Mouse (Mus musculus) testis, adult 10 weeks (tissue): Measurements from ENCODE around the gene Mcu. TPM values are rescaled to one million over a fixed set of nuclear protein-coding genes. Genes with fewer than 3 reads are reported as not detected.

Experiments used
- polyA plus RNA-seq: library from polyadenylated mRNA; stranded (reverse); fragments of 350-450 nt; fragmentation: Illumina TruSeq; extraction: RNeasy Lipid Tissue Mini Kit (QIAGEN cat#74804); gene quantifications from one replicate; pipeline ENCODE4 v1.2.3, GENCODE M21; 2014; ENCODE audit warnings: low read depth, low replicate concordance

Mcu gene
- polyA plus RNA-seq, result 23.2 TPM

GRCm38 (mm10) chr10:59616522-59616921 is at the start of gene Mcu:
Mcu (minus strand) TSS chr10:59616692.

GRCm38 (mm10) chr10:59615981-59616520 is 441 bp downstream of the Mcu start, which contains the start of gene Gm10322:
Gm10322 (plus strand) TSS chr10:59616063.

GRCm38 (mm10) chr10:59441735-59442134 is 174.8 kb downstream of the Mcu start, which contains the start of gene Oit3:
Oit3 (minus strand) TSS chr10:59441778.

GRCm38 (mm10) chr10:59402899-59403792 is 213.3 kb downstream of the Mcu start, which contains the start of gene Pla2g12b:
Pla2g12b (plus strand) TSS chr10:59403660.

Other genes starting within 250 kb of the Mcu start
- gene Gm10273, start 221.1 kb downstream of the Mcu start, polyA plus RNA-seq, result 10.6 TPM
- not detected for gene Pla2g12b, start 213.0 kb downstream of the Mcu start, polyA plus RNA-seq
- gene Oit3, start 174.9 kb downstream of the Mcu start, polyA plus RNA-seq, result 0.73 TPM
- not detected for gene Gm10322, start 629 bp downstream of the Mcu start, polyA plus RNA-seq
- 15.0 TPM for gene Micu1, start 85.8 kb upstream of the Mcu start, polyA plus RNA-seq